Mouse (Mus musculus): ENCODE measurements around the gene Cacng1. TPM values are rescaled to one million over a fixed set of nuclear protein-coding genes. Genes with fewer than 3 reads are reported as not detected.

The Cacng1 gene
- total RNA-seq, 2 experiments from 2014 or later, result not detected

DNA sequence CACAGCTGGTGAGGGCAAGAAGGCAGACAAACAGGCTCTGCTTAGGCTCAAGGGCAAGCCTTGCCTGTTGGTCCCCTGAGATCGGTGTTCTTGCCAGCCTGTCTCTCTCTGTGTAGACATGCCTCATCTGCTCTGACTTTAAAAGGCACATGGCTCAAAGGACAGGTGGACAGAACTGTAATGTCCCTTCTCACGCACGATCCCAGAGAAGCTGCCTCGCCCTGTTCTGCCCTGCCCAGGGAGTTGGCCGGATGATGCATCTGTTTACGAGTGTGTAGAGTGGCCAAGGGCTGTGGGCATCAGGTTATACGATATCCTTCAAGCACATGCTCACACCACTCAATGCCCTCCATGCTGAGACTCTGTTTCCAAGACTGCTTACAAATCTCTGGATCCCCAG is 2.0 kb downstream of the Cacng1 start:
- ATAC-seq (replicated peaks; ENCODE audit: low FRiP score, low TSS enrichment, poor library complexity, severe bottlenecking), result no peak

DNA sequence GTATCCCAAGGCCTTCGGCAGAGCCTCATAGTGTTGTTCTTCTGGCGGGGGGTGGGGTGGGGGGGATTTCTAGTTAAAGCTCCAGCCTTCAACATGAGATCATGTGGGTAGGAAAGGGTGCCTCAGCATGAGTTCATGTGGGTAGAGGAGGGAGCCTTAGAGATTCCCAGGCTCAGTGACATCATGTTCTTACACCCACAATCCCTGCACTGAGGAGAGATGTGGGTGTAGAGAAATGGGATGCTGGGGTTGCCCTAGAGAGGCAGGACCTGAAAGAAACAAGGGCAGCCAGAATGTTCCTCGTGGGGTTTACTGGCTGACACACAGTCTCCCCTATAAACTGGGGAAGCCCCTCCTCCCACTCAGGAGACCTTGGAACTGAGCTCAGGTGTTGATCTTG is 5.9 kb downstream of the Cacng1 start:
- ATAC-seq (replicated peaks; ENCODE audit: low FRiP score, low TSS enrichment, poor library complexity, severe bottlenecking), result no peak

DNA sequence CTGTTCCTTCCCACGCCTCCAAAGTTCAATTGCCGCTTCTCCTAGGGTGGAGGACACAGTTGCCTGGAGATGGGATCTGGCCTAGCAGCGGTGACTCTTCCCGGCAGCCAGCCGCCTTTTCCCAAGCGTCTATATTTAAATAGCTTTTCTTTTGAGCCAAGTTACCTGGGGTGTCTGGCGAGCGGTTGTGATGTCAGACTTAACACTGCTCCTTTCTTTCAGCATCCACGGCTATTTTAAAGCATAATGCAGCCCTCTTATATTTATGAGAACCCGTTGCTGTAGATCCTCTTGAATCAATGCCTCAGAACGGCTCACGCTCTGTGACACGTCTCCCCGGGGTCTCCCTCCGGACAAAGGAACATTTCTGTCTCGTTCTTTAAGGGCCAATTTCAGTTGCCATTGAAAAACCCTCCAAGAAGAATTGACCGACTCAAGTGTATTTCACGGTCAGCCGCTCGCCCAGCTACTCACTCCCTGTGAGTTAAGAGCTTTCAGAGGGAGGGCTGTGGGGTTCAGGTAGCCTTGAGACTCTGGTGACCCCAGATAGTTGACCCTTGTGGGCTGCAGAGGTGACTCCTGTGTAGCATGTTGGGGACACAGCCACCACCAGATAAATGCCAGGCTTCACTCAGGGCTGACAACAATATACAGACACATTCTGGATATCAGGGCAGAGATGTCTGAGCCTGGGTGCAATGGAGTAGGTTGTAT is 8.3 kb downstream of the Cacng1 start:
- no peak for ATAC-seq (replicated peaks; ENCODE audit: low FRiP score, low TSS enrichment, poor library complexity, severe bottlenecking)

DNA sequence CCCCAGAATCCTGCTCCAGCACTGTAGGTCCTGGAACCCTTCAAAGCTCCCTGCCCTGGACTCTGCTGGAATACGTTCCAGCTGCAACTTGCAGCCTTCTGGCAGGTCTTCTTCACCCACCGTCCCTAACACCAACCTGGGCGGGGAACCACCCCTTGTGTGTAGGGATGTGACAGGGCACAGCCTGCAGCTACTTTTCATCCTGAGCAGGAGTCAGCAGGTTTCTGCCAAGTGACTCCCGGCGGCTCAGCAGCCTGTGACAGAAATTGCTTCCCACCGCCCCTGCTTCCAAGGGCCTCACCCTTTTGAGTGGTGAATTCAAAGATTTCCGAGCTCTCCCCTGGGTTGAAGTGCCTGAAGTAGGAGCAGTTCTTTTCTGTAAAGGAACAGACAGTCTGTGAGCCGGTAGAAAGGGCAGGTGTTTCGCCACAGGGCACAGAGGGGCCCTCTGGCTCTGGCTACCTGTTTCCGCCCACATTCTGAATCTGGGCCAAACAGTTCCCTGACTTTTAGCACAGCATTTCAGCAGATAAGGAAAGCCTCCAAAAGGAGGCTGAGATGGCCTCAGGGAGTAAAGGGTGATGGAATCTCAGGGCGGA is 10.7 kb downstream of the Cacng1 start:
- no peak for ATAC-seq (replicated peaks; ENCODE audit: low FRiP score, low TSS enrichment, poor library complexity, severe bottlenecking)

DNA sequence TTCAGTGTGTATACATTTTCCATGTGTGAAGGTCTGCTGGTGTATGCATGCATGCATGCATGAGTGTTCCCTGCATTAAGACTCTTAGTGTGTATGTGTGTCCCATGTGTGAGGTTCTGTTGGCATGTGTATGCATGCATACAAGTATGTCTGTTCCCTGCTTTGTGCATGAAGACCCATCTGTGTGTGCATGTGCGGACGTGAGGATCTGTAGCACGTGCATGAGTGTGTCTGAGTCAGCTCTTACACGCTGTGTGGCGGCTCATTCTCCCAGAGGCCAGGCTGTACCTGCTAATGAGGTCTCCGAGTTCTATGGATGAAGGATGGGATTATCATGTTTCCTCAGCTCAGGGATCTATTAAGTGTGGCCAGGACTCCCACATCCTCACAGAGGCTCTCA is 11.3 kb downstream of the Cacng1 start:
- ATAC-seq (replicated peaks; ENCODE audit: low FRiP score, low TSS enrichment, poor library complexity, severe bottlenecking), result no peak

DNA sequence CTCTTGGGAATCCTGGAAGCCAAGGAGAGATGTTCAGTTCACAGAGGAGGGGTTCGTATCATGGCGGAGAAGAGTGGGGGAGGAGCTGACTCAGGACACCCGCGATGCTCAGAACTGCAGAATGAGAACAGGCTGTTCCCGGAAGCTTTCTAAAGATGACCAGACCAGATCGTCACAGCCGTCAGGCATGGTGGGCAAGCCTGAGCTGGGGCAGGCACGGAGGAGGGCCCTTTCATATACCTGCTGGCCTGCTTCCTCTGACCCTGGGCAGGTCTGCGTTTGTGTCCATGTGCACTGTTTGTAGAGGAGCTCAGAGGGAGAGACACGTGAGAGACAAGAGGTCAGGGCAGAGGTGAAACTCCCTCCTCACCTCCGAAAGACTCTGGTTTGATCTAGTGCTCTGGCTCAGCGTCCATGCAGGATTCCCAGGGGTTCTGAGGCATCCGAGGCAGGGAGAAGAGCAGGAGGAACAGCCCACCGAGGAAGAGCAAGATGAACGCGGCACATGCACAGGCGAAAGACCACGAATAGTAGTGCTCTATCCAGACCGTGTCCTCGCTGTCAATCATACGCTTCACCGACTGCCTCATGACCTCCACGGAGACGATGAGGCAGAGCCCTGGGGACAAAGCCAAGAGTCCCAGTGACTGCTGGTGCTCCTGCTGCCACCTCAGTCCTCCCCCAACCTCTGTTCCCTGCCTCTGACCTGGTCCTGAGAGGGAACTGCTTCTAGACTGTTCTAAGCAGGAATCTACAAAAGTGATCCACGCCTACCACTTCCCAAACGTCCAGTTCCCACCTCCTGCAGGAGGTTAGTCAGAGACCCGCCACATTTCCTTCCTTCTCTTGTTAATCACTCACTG is 12.8 kb downstream of the Cacng1 start:
- ATAC-seq (replicated peaks; ENCODE audit: low FRiP score, low TSS enrichment, poor library complexity, severe bottlenecking), result no peak

DNA sequence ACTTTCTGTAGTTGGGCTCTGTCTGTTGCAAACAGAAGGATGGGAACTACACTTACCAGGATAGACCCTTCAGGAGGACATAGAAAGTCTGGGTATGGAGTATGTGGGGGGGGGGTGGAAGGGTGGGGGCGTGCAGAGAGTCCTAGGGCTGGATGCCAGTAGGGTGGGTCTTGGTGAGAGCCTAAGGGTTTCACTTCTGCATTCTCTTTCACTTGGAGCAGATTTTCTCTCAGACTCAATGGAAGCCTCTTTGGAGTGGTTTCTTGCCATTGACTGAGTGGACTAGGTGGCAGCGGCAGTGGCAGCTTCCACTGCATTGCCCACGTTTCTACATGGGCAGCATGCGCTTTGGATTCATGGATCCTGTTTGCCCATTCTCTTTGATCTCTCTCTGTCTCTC is 16.4 kb downstream of the Cacng1 start:
- no peak for ATAC-seq (replicated peaks; ENCODE audit: low FRiP score, low TSS enrichment, poor library complexity, severe bottlenecking)

DNA sequence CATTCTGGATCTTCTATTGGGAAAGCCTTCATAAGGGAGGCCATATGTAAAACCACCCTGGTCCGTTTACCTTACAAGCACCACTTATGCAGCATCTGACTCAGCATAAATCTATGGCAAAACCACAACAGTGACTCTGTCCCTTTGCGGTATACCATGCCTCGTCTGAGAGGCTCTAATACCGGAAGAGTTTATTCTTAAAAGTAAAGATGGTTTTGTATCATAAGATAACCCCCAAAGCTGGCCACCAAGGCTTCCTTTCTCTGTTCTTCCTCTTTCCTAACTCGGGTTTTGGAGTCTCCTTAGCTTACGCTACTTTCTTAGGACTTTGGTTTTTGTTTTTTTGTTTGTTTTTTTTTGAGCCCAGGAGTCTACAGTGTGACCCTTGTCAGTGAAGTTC is 23.0 kb downstream of the Cacng1 start:
- ATAC-seq (replicated peaks; ENCODE audit: low FRiP score, low TSS enrichment, poor library complexity, severe bottlenecking), result peak; percentile 81

DNA sequence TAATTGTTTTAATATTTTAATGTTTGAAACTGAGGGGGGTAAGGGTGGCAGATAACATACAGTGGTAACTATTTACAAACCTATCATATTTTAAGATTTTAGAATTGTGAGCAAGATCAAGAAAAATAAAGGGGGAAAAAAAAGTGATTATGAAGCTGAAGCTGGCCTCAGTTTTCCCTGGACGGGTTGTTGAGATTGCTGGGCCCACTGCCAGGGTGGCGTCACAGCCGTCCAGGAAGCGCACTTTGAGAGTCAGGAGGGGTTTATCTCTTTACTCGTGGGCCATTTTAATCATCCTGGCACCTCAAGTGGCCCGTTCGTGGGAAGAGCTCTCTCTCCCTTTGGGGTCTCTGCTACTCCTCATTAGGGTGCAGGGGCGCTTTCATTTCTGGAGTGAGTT is 24.8 kb downstream of the Cacng1 start:
- ATAC-seq (replicated peaks; ENCODE audit: low FRiP score, low TSS enrichment, poor library complexity, severe bottlenecking), result no peak

DNA sequence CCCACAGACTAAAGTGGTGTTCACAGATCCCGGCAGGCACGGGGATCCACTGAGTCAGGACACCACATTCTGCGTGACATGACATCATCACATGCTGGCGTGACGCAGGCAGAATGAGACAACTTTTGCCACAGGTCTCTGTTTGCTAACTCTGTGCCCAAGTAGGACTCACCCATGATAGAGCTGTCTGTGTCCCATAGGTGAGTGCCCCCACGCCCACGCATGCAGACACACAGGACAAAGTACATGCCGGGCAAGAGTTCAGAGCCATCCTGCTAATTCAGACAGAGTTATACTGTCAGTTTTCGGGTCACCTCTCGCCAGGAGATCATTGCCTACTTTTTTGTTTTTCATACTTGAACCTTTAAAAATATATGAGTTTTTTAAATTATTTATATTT is 27.8 kb downstream of the Cacng1 start:
- ATAC-seq (replicated peaks; ENCODE audit: low FRiP score, low TSS enrichment, poor library complexity, severe bottlenecking), result no peak

DNA sequence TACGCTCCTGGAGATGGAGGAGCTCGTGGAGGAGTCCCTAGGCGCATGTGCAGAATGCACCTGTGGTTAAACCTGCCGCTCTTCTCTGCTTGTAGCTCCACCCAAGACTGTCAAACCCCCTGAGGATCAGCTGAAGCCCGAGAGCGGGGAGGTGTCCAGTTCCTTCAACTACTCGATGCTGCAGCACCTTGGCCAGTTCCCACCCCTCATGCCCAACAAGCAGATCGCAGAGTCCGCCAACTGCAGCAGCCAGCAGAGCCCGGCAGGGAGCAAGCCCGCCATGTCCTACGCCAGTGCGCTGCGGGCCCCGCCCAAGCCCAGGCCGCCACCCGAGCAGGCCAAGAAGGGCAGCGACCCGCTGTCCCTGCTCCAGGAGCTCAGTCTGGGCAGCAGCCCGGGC is 30.0 kb downstream of the Cacng1 start:
- ATAC-seq (replicated peaks; ENCODE audit: low FRiP score, low TSS enrichment, poor library complexity, severe bottlenecking), result no peak

DNA sequence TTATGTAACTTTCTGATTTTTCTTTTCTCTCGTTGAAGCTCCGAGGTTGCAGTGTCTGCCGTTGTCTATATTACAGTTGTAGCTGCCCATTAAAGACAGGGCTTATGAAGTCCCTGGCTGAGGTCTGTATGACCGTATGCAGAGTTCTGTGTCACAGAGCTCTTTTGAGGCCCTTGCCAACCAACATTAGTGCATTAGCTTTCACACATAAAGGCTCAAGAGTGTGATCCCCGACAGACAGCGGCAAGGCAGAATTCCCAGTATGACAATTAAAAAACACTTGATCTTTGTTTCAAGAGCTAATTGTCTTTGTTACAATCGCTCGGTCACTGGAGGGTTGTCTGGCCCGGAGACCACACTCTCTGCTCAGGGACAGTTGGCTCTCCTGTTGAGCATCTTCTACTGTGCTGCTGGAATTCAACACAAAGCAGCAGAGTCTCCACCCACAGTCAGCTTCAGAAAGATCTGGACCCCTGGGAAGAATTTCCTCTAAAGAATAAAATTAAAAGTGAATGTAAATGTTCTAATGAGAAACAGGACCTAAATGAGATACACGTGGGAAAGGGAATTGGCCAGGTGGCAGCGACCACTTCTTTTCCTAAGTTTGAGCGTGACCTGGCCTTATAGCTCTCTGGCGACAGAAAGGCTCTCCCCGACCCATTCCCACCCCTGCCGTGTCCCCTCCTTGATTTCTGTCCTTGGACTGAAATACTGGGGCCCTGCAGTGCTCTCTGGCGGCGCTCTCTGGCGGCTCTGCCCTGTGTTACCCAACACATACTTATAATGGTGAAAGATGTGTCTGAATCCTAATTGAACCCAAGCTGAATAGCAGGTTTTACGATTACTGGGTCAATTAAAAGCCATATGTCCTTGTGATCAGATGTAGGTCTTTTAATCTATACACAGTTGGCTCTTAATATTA is 32.5 kb downstream of the Cacng1 start:
- no peak for ATAC-seq (replicated peaks; ENCODE audit: low FRiP score, low TSS enrichment, poor library complexity, severe bottlenecking)

DNA sequence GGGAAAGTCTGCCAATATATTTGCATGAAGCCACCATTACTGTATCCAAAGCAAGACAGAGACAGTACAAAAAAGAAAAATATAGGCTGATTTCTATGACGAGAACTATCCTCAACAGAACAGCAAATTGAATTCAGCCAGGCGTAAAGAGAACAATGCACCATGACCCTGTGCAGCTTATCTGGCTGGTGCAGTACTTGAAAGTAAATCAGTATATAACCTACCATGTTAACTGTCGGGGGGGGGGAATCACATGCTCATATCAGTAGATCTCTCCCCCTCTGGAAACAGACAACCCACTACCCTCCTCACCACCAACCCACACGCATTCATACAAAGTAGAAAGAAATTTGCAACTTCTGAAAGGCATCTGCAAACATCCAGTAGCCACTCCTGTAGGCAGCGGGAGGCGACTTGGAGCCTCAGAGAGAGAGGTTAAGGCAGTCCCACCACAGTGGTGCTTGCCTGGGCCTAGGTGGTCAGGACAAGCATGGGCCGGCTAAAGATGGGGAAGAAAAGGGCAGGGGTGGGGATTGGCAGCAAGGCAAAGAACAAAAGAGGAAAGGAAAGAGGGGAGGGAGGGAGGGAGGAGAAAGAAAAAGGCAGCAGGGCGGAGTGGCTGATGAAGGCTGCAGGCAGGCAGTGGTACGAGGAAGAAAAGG is 33.5 kb downstream of the Cacng1 start:
- no peak for ATAC-seq (replicated peaks; ENCODE audit: low FRiP score, low TSS enrichment, poor library complexity, severe bottlenecking)

DNA sequence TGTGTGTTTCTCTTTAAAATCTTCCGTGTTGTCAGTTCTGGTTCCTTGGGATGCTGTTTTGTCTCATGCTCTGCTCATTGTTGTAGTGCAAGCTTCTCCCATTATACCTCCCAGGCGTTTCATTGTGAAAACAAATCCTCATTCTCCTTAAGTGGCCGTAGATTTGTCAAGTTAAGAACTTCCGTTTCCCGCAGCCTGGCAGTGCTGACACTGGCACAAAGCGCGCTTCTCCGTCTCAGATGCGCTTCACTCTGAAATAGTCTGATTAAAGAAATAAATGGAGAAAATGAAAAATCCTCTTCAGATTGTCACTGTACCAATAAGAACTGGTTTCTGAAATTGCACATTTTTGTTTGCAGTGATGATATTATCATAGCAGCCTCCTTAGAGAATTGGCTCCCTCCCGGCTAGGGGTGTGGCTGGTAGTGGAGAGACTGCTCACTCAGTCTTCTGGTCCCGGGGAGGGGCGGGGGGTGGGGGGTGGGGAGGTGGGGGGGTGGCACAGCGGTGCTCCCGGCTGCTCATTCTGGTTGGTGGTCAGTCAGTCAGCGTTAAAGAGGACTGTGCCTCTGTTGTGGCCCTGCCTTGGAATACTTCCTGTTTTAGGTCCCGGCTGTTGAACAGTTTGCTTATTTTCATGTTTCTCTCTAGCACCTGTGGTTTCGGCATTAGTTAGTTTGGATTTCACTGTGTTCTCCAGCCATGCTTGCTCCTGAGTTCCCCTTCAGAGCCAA is 39.9 kb downstream of the Cacng1 start:
- no peak for ATAC-seq (replicated peaks; ENCODE audit: low FRiP score, low TSS enrichment, poor library complexity, severe bottlenecking)

DNA sequence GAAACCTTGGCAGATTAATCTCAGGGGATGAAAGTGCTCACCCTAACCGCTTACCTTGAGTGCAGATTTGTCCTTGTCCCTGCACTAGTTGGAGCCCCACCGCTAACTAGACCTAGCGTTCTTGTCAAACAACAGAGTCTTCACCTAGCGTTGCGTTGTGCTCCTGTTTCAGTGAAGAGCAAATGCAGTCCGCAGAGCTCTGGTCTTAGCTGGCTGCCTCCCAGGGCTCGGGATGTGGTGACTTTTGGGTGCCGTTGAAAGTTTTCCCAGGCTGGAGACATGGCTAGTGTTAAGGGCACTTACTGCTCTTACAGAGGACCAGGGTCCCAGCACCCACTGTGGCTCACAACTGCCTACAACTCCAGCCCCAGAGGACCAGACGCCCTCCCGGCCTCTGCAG is 41.1 kb downstream of the Cacng1 start:
- no peak for ATAC-seq (replicated peaks; ENCODE audit: low FRiP score, low TSS enrichment, poor library complexity, severe bottlenecking)

DNA sequence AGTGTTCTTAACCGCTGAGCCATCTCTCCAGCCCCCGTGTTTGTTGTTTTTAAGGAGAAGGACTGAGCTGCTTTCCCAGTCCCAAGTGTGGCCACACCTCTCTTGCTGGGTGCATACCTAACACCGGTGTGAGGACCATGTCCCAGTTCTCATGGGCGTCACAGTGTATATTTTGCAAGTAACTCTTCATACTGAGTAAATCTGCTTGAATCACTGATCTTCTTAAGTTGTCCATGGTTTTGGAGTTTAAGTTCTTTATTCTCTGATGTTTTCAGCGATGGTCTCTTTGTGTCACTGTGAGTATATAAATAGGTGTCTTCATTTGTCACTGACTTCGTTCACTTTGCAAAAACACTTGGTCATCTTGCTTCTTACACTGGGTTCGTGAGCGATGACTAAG is 41.7 kb downstream of the Cacng1 start:
- no peak for ATAC-seq (replicated peaks; ENCODE audit: low FRiP score, low TSS enrichment, poor library complexity, severe bottlenecking)

DNA sequence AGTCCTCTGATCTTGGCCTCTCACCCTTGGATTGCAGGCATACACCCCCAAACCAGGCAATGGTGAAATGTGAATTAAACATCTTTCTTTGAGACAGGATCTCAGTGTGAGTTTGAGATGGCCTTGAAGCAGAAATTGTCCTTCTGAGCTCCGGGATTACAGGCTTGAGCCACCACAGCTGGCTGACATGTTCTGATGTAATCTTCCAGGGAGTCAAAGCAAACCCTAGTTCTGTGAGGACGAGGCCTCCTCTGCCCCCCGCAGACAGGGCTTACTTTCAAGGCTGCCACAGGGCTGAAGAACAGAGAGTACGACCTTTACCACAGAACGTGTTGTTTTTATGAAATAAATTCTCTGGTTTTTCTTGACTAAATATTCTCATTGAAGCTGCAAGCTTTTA is 42.3 kb downstream of the Cacng1 start:
- no peak for ATAC-seq (replicated peaks; ENCODE audit: low FRiP score, low TSS enrichment, poor library complexity, severe bottlenecking)

DNA sequence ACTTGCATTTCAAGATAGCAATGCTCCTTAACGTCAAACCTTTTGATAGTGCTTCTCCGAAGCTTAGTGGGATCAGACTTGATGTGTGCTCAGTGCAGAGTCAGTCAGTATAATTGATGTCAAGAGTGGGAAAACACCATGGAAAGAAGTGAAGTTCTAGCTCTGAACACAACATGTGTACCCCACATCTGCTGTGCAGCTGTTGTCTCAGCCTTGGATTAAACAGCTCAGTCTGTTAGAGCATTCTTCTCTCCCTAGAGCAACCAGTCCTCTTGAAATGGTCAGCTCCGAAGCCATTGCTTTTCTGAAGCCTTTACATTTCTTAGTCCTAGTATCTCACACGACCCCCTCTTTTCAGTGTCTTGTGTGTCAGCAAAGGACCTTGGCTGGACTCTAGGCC is 47.3 kb downstream of the Cacng1 start:
- no peak for ATAC-seq (replicated peaks; ENCODE audit: low FRiP score, low TSS enrichment, poor library complexity, severe bottlenecking)

DNA sequence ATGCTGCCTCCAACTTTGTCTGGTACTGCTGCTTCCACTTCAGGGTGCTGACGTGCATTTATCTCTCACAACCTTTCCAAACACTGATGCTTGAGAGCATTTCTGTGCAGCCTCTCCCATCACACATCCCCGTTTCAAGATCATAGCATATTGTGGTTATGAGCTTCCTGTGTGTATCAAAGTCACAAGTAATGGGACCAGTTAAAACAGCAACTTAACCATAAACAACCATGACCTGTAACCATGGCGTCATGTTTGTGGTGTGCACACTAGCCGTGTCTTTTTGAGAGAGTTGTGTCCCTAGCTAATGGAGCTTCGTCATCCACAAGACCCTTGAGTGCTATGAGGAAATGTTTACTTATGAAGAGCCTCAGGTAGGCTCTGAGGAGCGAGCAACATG is 48.1 kb downstream of the Cacng1 start:
- ATAC-seq (replicated peaks; ENCODE audit: low FRiP score, low TSS enrichment, poor library complexity, severe bottlenecking), result no peak
